Mouse (Mus musculus) small intestine, adult 2 months (tissue): Measurements from ENCODE around the gene 4930524J08Rik.

ENCODE experiments used
- CTCF ChIP-seq: fragments of 200-500 bp; IDR thresholded peaks from 2 replicates; pipeline ENCODE4 v1.5.1; 2012; ENCODE audit warnings: low read depth, mild to moderate bottlenecking, control low read depth, inconsistent platforms, low read length, moderate library complexity, mixed read lengths; ENCODE audit not compliant: insufficient replicate concordance, insufficient read length; ENCODE audit errors: extremely low read depth
- POLR2A ChIP-seq: fragments of 200-500 bp; IDR thresholded peaks from 2 replicates; pipeline ENCODE4 v1.6.1; 2012; ENCODE audit warnings: low read depth, mild to moderate bottlenecking, control low read depth, inconsistent platforms, low read length, moderate library complexity

DNA sequence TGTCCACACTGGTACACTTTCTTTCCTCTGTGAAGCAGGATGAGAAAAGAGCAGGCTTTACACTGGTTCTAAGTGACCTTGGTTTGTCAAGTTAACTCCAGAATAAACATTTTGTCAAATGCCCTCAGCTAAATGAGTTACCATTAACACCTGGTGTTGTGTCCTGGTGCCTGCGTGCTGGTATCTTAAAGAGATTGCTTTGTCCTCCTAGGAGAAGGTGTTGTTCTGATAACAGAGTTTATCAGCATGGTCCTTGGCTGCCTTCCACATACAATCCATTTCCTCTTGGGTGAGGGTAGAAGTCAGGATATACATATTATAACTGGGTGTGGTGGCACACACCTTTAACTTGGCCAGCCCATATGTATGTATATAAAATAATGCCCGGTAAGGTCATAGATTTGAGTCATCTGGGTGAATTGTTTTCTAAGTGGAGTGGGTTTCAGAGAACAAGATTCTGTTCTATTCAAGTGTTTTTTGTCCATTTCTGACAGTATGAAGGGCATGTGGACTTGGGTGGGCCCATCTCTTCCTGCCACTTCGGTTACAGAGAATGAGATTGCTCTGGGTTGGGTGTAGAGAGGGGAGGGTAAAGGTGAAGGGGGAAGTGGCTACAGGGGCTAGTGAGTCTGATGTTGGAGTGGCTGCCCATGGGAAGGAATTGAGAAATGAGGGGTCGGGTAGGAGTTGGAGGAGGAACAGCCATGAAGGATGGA lies 27.6 kb downstream of the 4930524J08Rik start:
- no peak for TF ChIP-seq CTCF
- no peak for TF ChIP-seq POLR2A
